Mouse (Mus musculus) ES-Bruce4 (cell line): ENCODE data around the gene Slc39a11. TPM values are rescaled to one million over a fixed set of nuclear protein-coding genes. Genes with fewer than 3 reads are reported as not detected.

ENCODE experiments used
- H3K27ac ChIP-seq: 2 replicates; pipeline ENCODE4 v1.5.1; 2012; ENCODE audit warnings: low read length, inconsistent platforms; ENCODE audit not compliant: insufficient read depth
- H3K27me3 ChIP-seq: 2 replicates; pipeline ENCODE4 v1.6.1; 2012; ENCODE audit warnings: mild to moderate bottlenecking, low read length, inconsistent platforms; ENCODE audit not compliant: control insufficient read depth, poor library complexity, insufficient read depth, severe bottlenecking
- H3K36me3 ChIP-seq: 2 replicates; pipeline ENCODE4 v1.6.1; 2012; ENCODE audit warnings: inconsistent platforms, mild to moderate bottlenecking, low read length, moderate library complexity; ENCODE audit not compliant: control insufficient read depth, poor library complexity, insufficient read depth, severe bottlenecking
- H3K4me1 ChIP-seq: one replicate; pipeline ENCODE4 v1.8.1; 2011; ENCODE audit warnings: low read length; ENCODE audit not compliant: control insufficient read depth, insufficient read depth
- H3K4me3 ChIP-seq: 2 replicates; pipeline ENCODE4 v1.5.1; 2011; ENCODE audit warnings: low read depth, mild to moderate bottlenecking, low read length
- H3K9ac ChIP-seq: 2 replicates; pipeline ENCODE4 v1.6.1; 2012; ENCODE audit warnings: low read depth, mild to moderate bottlenecking, inconsistent platforms; ENCODE audit not compliant: poor library complexity, severe bottlenecking
- H3K9me3 ChIP-seq: replicated peaks from 2 replicates; pipeline ENCODE4 v1.6.1; 2012; ENCODE audit warnings: mild to moderate bottlenecking, low read length, inconsistent platforms; ENCODE audit not compliant: control insufficient read depth, poor library complexity, insufficient read depth, severe bottlenecking
- CTCF ChIP-seq: IDR thresholded peaks from one replicate; pipeline ENCODE4 v1.8.1; 2011; ENCODE audit warnings: low read depth, low read length
- EP300 ChIP-seq: IDR thresholded peaks from 2 replicates; pipeline ENCODE4 v1.6.1; 2011; ENCODE audit warnings: low read depth, low read length; ENCODE audit not compliant: insufficient read depth
- POLR2A ChIP-seq: IDR thresholded peaks from one replicate; pipeline ENCODE4 v1.8.1; 2011; ENCODE audit warnings: low read length; ENCODE audit not compliant: insufficient read depth
- polyA plus RNA-seq: library from polyadenylated mRNA; stranded (reverse); fragments of >200 nt; gene quantifications from 2 replicates; pipeline ENCODE4 v1.2.4, GENCODE M21; 2011; ENCODE audit warnings: low read depth; ENCODE audit not compliant: missing spikeins, insufficient read depth, insufficient read length

Gene Slc39a11
- polyA plus RNA-seq, 1 experiment, result 7.4 TPM

- no peak overlapping the region for H3K27ac ChIP-seq
- no peak overlapping the region for H3K9ac ChIP-seq
- H3K4me3 ChIP-seq, result no peak overlapping the region
- no peaks in the 10 kb centered on the region for H3K4me1 ChIP-seq
- TF ChIP-seq CTCF (no peak), POLR2A (no peak)
- no peaks in the 10 kb centered on the region for H3K27me3 ChIP-seq
- no peaks in the 10 kb centered on the region for H3K36me3 ChIP-seq
- no peaks in the 10 kb centered on the region for H3K9me3 ChIP-seq
Observed at GRCm38 (mm10) chr11:113442036-113442435, 207.8 kb downstream of the Slc39a11 start.

DNA sequence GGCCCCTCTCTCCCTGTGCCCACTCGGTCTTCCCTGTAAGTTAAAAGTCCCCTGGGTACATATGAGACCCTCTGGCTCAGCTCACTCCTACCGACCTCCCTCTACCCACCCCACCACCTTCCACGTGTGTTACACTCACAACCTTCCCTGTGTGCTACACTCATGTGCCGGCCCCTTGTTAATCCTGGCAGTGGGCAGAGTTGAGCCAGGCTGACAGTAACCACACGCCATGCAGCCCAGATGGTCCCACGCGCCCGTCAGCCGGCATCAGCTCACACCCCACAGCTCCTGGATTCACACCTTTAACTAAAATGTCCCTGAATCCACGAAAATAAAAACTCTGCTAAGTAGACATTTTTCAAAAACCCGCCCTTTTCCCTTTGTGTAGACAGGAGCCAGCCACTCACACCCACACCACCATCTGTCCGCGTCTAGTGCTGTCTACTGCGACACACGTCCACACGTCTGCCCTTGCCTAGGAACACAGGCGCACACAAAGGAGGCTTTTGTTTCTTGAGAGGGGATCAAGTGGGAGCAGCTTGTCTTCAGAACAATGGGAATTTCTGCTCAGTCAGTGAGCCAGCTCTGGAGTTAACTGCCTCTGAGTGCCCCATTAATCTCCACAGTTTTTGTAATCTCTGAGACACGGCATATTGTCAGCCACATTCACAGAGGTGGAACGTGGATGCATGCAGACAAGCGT is 210.4 kb downstream of the Slc39a11 start:
- H3K27ac ChIP-seq, result no peak overlapping the region

GRCm38 (mm10) chr11:113438915-113439314 is 211.0 kb downstream of the Slc39a11 start:
- TF ChIP-seq CTCF (no peak), POLR2A (no peak), EP300 (no peak)
- H3K4me3 ChIP-seq, result no peak overlapping the region
- H3K27me3 ChIP-seq, result no peaks in the 10 kb centered on the region
- no peak overlapping the region for H3K9ac ChIP-seq
- no peaks in the 10 kb centered on the region for H3K4me1 ChIP-seq
- no peaks in the 10 kb centered on the region for H3K9me3 ChIP-seq
- no peak overlapping the region for H3K27ac ChIP-seq
- H3K36me3 ChIP-seq, result no peaks in the 10 kb centered on the region

More for the DNA sequence above, 210.4 kb downstream of the Slc39a11 start:
- Histone ChIP-seq H3K36me3 (no peaks in the 10 kb centered on the region), H3K9ac (no peak overlapping the region), H3K27me3 (no peaks in the 10 kb centered on the region), H3K4me1 (no peaks in the 10 kb centered on the region), H3K4me3 (no peak overlapping the region), H3K9me3 (no peaks in the 10 kb centered on the region)
- TF ChIP-seq EP300 (no peak), CTCF (no peak), POLR2A (no peak)

DNA sequence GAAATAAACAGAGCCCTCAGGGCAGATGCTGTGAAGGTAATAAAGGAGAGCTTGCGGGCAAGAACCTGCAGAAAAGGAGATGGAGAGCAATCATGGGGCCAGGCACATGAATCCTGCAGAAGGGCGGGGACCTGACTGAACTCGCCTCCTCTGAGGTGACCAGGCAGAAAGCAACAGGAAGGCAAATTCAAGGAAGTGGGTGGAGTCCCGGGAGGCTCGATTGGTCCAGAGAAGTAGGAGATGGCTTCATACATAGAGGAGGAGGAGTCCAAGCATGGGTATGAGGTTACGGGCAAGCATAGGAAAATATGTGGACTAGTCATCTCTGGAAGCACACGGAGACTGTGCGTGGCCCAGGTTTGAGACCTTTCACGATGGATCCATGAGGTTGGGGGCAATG is 212.5 kb downstream of the Slc39a11 start:
- H3K4me3 ChIP-seq, result no peak overlapping the region
- TF ChIP-seq EP300 (no peak), CTCF (no peak), POLR2A (no peak)
- H3K36me3 ChIP-seq, result no peaks in the 10 kb centered on the region
- no peaks in the 10 kb centered on the region for H3K4me1 ChIP-seq
- no peaks in the 10 kb centered on the region for H3K9me3 ChIP-seq
- H3K9ac ChIP-seq, result no peak overlapping the region
- no peaks in the 10 kb centered on the region for H3K27me3 ChIP-seq
- no peak overlapping the region for H3K27ac ChIP-seq

GRCm38 (mm10) chr11:113436299-113436698 is 213.6 kb downstream of the Slc39a11 start:
- Histone ChIP-seq H3K4me3 (no peak overlapping the region), H3K27ac (no peak overlapping the region), H3K36me3 (no peaks in the 10 kb centered on the region), H3K9ac (no peak overlapping the region), H3K4me1 (no peaks in the 10 kb centered on the region), H3K27me3 (no peaks in the 10 kb centered on the region), H3K9me3 (no peaks in the 10 kb centered on the region)
- TF ChIP-seq POLR2A, result no peak
- TF ChIP-seq CTCF, result no peak
- TF ChIP-seq EP300, result no peak

DNA sequence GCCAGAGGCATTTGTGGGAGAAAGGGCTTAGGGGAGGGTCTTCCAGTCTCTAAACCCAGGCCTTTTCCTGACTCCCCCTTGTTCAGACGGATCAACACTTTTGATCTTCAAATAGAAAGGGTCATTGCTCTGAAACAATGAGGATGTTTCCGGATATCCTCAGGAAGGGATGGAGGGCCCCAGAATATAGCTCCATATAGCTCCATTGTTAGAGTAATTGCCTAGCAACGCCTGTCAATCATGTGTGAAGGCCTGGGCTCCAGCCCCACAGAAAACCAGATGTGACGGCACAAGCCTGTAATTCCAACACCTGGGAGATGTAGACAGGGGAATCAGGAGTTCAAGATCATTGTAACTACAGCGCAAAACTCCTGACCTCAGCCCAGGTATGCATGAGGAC is 214.2 kb downstream of the Slc39a11 start:
- no peaks in the 10 kb centered on the region for H3K4me1 ChIP-seq
- no peaks in the 10 kb centered on the region for H3K9me3 ChIP-seq
- no peaks in the 10 kb centered on the region for H3K36me3 ChIP-seq
- H3K9ac ChIP-seq, result no peak overlapping the region
- no peaks in the 10 kb centered on the region for H3K27me3 ChIP-seq
- no peak for TF ChIP-seq POLR2A
- no peak for TF ChIP-seq CTCF
- TF ChIP-seq EP300, result no peak
- H3K27ac ChIP-seq, result no peak overlapping the region
- no peak overlapping the region for H3K4me3 ChIP-seq
